Mouse (Mus musculus): ENCODE results near the gene Fam181a. TPM values are rescaled to one million over a fixed set of nuclear protein-coding genes. Genes with fewer than 3 reads are reported as not detected.

Fam181a gene
- total RNA-seq, 2 experiments from 2014 or later = not detected

DNA sequence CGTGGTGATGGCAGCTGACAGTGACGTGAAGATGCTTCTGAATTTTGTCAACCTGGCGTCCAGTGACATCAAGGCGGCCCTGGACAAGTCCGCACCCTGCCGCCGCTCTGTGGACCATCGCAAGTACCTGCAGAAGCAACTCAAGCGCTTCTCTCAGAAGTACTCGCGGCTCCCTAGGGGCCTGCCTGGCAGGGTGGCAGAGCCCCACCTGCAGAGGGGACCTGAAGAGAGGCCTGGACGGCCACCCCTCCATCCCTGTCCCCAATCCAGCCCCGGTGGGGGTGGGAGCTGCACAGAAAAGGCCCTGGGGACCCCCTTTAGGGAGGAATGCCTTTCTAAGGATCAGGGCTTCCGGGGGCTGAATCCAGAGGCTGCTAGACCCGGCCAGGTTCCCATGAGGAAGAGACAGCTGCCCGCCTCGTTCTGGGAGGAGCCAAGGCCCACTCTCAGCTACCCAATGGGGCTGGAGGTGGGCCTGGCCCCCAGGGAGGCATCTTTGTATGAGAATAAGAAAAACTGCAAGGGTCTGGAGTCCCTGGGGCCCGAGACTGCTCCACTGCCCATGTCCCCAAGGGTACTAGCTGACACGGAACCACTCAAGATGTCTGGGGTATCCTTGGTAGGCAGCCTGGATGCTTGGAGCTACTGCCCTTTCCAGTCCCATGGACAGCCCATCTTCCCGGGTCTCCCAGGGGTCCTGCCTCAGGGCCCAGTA lies 5.2 kb downstream of the Fam181a start:
- DNase-seq = no peak

DNA sequence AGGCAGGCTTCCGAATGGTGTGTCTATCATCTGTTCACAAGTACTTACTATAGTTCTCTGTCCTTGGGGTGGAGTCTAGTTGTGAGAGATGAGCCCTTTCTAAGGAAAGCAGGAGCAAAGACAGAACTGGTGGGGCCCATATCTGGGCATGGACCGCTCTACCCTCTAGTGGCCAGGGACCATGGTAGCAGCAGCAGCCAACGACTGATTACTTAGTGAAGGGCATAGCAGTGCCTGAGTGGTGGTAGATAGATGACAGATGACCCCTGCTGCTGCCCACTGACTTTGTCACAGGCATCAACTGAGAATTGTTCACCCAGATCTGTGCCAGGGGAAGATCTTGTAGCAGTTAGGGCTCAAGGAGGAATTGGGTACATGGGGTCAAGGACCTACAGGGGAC lies 12.0 kb downstream of the Fam181a start:
- DNase-seq = no peak

DNA sequence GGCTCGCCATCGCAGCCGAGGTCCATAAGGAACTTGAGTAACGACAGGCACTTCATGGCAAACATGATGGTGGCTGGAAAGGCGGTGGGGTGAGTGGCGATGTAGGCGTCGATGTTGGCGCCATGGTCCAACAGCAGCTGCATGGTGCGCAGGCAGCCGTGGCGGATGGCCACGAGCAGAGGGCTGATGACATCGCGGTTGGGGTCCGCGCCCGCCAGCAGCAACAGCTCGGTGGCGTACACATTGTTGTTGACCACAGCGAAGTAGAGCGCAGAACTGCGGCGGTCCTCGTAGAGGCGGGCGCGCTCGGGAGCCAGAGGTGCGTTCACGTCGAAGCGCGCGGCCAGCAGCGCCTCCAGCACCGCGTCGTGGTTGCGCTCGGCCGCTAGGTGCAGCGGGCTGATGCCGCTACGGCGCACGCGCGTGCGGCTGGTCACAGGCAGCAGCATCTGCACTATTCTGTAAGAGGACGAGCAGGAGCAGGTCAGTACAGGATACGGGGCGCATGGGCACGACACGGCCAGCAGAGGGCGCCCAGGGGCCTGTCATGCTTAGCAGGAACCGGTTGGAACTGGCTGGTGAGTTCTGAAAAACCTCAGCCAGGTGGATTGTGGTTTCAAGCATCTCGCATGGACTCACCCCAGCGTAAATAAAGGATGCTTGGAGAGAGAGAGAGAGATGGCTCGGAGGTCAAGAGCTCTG lies 14.5 kb downstream of the Fam181a start:
- DNase-seq = peak; percentile 89

DNA sequence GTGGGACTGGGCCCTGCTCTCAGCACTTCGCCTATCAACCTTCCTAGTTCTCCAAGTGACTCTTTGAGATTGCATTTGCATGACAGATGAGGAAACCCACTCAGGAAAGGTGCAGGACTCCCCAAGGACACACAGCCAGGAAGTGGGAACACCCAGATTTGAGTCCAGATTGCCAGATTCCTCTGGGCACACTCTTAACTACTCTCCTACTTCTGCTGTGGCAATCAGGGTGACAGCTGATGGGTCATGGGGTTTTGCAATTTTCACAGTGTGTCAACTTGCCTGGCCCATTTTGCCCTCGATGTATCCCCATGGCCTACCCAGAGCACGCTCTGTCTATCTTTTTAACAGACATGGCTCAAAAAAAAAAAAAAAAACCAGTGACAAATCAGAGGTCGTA lies 15.8 kb downstream of the Fam181a start:
- no peak for DNase-seq

DNA sequence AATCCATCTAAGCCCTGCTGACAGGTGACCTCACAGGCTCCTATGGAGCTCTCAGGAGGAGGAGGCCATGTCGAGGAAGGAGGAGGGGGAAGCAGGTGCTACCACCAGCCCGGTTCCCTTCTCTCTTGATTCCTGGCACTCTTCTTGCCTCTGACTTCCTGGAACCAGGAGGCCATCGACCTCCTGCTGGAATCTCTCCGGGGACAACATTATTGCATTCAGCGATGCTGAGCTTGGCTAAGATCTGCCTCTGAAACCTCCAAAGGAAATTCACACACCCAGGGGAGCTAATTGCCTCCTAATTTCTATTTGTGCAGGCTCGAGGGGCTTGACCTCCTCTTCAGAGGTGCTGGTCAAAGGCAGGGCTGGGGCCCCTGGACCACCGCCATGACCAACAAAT lies 16.3 kb downstream of the Fam181a start:
- DNase-seq = no peak

DNA sequence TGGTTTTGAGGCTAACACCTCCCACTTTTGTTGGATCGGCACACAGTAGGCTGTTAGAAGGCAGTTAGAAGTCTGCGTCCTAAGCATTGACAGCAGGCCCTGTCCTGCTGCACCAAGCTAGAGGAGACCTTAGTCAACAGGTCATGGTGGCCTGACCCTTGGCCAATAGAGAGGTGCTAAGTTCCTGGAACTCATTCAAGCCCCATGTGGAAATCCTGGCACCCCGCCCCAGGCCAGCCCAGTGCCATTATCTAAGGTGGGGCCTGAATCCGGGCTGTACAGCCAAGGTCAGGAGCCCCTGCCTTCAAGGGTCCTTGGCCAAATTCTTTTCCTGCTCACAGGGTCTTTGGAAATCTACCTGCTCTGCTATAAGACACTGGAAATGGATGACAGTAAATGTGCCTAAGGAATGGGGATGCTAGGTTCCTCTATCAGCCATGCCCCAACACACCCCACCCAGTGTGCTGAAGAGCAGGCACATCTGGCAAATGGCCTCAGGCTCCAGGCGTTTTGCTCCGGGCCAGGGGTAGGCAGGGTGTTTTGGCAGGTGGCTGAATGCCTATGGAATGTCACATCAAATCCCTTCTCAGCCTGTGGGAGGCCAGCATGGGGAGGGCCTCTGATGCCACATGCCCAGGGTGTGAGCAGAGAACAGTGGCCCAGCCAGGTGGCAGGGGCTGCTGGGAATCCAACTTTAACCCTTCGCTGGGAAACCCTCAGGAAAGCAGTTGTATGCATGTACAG lies 17.8 kb downstream of the Fam181a start:
- no peak for DNase-seq

DNA sequence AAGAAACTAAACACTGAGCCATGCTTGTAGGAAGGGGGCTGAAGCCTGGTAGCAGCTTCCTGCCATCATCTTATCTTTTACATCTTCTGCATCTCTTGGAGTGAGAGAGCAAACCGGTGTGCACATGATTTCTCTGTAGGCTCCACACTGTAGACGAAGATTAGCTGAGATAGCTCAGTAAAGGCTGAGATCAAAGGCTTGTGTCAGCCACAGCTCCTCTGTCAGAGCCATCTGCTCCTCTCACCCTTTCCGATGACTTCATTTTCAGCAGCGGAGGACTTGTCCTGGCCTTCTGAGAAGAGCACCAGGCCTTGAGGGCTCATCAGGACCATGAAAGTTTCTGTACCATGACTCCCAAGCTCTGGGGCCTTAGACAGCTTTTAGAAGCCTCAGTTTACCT lies 20.7 kb downstream of the Fam181a start:
- no peak for DNase-seq

DNA sequence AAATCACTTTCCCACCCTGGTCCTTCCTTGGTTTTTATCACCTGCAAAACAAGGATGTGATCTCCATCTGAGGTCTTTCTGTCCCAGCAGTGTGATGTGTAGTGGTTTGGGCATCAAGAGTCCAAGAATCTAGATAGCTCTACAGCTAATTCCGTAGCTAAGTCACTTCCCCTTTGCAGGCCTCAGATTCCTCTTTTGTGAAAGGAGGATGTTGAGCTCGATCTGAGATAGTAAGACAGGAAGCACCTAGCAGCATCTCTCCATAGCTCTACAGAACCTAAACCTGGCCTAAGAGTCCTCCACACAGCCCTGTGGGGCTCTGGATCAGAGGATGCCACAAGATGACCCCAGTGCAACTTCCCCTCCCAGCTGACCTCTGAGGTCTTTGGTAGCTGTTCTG lies 22.1 kb downstream of the Fam181a start:
- DNase-seq = no peak

DNA sequence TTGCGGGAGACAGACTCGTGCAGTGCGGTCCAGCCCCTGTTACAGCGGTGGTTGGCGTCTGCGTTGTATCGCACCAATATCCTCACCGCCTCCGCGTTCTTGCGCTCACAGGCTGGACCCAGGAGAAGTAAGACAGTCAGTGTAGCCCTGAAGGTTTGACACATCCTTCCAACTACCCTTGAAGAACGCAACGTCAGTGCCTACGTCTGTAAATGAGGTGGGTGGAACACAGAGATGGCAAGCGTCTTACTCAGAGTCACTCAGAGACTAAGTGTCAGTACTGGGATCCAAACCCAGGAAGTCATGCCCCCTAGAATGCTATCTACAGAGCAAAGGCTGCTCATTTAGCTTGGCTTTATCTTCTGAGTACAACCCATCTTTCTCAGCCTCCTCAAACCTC lies 22.7 kb downstream of the Fam181a start:
- no peak for DNase-seq

DNA sequence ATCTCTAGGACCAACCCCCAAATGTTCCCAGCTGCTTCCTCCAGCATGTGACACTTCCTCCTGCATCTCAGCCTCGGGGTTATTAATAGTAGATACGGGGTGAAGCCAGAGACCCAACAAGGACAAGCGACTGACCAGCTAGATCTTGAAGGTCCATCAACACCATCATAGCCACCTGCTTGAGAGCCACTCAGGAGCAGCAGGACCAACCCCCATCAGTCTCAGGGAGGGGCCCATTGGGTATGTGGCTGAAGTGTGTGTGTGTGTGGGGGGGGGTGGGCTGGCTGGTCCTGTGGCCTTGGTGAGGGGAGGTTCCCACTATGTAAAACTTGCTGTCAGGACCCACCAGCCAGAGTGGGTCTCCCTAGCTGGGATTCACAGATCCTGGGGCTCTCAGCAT lies 26.0 kb downstream of the Fam181a start:
- no peak for DNase-seq

DNA sequence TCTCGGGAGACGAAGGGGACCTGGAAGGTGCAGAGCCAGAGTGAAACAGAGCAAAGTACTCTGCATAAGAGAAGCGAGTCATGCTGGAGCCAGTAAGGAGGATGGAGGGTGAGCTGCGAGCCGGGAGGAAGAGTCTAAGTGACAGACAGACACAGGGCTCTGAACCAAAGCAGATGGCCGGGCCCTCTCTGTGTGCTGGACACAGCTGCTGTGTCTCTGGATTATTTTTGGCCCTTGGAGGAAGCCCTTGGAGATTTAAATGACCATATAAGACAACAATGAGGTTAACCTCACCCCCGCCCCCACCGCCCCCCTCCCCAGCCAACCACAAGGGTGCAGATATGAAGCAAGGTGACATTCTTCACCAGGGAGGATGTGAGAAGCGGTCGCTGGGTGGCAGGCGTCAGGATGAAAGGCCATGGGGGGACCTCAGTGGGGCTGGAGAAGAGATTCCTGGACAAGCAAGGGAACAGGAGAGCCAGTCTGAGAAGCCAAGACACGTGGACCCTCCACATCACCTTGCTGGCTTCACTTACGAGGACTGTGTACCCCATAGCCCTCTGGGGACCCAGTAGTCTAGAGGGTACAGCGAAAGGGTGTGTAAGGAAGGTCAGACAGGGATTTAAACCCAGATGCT lies 27.5 kb downstream of the Fam181a start:
- no peak for DNase-seq

DNA sequence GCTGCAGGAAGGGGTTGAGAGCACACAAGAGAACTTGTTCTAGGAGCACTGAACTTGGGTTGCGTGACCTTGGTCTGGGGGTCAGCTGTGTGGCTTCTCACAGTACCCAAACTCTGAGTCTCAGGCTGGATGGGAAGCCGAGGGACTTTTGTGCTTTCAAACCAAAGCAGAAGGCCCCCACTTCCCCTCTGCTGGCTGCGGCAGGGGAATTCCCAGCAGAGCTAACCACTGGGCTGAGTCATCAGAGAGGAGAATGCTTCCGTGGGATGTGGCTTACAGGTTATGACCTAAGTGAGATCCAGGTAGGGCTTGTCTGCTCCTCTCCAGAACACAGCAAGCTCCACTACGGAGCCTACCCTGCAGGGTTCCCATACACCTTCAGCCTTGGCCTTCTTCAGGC lies 30.4 kb downstream of the Fam181a start:
- DNase-seq = no peak

DNA sequence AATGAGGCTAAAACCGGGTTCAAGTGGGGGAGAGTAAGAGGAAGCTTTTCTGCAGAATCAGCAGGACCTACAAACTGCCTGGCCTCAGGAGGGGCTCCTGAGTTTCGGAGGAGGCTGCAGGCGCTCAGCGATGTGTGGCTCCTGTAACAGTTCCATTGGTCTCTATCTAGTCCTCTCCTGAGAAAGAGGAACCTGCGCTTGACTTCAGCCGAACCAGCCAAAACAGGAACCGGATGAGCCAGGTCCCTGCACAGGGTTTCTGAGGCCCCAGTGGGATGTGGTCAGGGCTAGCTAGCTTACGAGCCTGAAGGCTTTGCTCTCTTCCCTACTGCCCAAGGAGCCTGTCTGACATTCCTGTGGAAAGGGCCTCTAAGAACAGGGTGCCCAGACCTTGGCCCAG lies 32.7 kb downstream of the Fam181a start:
- no peak for DNase-seq

DNA sequence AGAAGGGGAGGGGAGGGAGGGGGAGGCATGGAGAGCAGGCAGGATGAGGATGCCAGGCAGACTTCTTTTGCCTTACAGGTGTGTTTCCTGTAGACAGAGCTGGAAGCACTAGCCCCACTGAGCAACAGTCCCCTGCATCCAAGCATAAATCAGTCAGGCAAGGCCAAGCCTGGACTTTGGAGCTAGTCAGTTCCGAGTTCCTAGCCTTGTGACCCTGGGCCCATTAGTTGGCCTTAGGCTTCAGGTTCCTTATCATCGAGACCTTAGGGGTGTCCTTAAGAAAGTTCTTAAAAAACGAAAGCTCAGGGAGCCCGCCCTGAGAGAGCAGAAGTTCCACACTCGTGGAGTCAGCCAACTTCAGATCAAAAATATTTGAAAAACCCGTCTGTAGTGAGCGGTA lies 34.2 kb downstream of the Fam181a start:
- DNase-seq = no peak

DNA sequence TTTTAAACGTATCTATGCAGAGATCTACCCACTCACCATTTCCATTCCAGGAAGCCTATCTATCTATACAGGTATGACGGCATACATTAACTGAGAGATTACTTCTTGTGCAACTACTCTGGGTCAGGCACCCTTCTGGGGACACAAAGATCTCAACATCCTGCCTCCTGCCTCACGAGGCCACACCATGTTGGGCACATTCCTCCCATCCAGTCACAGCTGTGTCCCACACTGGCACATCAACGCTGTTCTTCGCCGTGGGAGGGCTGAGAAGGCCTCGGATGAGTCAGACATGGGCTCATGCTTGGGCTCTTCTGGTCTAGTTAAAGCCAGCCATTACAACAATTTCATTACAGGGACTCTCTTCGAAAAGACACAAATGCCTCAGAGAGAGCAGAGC lies 36.2 kb downstream of the Fam181a start:
- DNase-seq = no peak

DNA sequence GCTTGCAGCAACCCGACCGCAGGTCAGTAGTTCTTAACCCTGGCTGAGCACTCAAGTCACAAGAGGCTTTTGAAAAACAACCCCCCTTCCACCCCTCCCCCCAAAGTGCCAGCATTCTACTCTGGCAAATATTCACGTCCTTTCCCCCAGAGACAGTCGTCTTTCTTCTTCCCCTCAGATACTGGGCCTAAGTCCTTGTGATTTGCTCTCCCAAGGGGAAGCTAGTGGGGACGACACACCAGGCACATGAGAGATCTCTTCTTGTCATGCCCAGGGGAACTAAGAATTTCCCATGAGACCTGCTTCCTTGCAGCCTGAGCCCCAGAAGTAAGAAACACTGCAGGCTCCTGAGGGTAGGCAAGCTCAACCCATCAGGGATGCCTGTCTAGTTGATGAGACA lies 36.6 kb downstream of the Fam181a start:
- no peak for DNase-seq

DNA sequence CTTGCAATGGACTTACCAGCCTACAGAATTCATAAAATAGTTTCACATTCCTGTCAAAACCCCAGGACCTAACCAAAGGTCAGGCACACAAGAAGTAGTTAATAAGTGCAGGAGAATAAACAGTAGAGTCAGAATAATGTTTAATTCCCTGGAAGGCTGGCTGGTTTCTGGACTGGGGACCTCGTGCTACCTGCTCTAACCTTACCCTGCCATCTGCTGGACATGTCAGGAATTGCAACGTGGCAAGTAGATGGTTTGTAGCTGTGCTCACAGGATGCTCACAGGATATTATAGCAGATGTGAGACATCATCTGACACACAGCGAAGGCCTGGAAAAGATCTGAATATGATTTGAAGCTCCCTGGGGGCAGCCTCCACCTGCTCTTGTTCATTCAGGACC lies 37.7 kb downstream of the Fam181a start:
- DNase-seq = peak; percentile 86

DNA sequence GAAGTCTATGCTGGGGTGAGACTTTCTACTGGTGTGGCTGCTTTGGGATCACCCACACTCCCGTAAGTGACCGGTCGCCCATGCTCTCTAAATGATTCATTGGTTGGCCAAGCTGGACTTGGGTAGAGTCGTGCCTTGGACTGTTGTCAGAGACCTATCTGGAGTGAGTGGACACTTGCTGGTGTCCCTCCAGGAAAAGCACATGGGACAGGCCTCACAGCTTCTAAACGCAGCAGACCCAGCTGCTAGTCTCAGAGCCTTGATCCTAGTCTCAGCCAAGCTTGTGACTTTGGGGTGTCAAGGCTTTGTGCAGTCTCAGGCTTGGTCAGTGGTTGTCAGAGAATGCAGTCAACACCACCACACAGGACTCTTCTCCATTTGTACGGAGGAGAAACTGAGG lies 42.0 kb downstream of the Fam181a start:
- peak; percentile 47 for DNase-seq

DNA sequence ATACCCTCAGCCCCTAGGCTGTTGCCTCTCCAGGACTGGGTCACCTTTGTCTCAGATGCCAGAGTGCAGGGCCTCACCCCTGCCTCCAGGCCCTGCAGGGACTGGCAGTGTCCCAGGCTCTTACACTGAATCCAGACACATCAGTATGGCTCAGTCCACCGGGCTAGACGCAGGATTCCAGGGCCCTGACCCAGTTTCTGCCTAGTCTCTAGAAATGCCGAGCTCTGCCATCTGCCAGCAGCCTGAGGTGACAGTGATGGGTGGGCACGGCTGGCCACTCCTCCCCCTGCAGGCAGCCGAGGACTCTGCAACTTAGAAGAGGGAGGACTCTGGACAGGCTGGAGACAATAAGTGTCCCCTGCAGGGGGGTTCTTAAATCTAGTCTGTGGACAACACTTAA lies 42.8 kb downstream of the Fam181a start:
- DNase-seq = peak; percentile 65

DNA sequence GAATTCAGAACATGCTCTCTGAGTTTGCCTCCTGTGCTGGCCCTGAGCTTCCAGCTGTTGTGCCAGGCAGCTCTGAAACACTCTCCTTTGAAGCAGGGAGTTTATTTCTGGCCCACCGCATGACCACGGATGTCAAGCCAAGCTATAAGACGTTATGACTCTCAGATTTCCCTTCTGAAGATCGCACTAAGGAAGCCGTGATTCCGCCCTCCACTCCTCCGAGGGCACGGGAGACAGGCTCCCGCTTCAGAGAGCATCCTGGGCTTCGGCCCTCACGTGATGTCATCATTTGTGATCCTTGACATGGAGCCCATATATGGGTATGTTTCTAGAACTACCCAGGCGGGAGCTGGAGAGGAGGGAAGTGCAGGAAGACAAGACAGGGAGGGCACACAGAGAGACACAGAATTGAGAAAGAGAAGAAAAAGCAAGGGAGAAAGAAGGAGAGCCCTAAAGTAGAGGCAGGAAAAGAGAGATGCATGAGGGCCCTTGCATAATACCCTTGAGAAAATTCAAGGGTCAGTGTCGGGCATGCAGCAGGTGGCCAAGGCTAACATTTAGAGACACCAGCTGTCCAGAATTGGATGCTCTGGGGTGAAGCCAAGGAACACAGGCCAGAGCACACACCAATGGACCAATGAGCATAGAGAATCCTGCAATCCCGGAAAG lies 45.1 kb downstream of the Fam181a start, which contains the start of gene Asb2:
Asb2 (minus strand) TSS at position 256 of the 669 bp plus-strand sequence.
- DNase-seq = peak; percentile 47

DNA sequence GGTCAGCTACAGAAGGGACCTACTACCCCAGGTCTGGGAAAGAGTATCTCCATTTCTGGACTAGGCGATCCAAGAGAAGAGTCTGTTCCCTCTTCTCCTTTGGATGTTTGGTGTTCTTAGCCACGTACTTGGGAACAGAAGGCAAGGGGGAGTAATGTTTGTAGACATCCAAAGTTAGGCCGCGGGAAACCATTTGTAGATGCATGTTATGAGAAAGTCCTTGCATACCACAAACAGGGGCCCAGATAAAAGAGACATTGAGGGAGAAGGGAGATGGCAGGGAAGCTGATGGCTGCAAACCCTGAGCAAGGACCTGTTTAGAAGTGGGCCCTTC lies 45.6 kb downstream of the Fam181a start:
- DNase-seq = no peak

DNA sequence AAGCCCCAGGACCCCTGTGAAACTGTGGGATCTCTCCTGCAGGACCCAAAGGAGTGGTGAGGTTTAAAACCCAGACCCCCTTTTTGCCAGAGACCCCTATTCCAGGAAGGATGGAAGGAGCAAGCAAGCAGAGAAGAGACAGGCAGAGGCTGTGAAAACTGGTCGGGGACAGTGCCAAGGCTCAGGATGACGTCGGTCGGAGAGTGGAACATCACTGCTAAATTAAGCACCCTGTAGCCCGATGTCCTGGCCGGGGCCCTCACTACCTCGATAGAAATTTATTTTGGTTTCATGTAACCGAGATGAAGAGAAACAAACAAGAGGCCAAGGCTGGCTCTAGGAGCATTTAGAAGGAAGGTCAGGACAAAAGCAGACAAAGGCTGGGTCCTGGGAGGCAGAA lies 47.4 kb downstream of the Fam181a start:
- peak; percentile 63 for DNase-seq
